Mouse (Mus musculus): Measurements from ENCODE around the gene Ahdc1. TPM values are rescaled to one million over a fixed set of nuclear protein-coding genes. Genes with fewer than 3 reads are reported as not detected.

The Ahdc1 gene
- total RNA-seq, 2 experiments from 2014 or later, result 88.6 to 96.3 TPM

- DNase-seq (ENCODE audit: low spot score in 2 of 2), result no peak
Measured at GRCm38 (mm10) chr4:133050837-133051549, 39.9 kb downstream of the Ahdc1 start.

DNA sequence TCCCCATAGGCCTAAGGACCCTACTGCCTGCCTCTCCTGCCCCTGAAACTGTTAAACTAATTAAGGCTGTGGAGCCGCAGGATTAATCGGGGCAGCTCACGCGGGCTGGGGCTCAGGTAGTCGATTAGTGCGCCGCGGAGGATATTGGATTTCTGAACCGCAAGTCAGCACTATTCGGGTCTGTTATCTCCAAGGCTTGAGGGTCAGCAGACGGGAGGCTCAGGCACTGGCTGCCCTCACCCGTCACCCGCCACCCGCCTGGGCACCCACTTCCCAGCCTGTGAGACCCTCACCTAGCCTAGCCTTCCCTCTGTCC is 40.4 kb downstream of the Ahdc1 start:
- DNase-seq (ENCODE audit: low spot score in 2 of 2), result no peak

DNA sequence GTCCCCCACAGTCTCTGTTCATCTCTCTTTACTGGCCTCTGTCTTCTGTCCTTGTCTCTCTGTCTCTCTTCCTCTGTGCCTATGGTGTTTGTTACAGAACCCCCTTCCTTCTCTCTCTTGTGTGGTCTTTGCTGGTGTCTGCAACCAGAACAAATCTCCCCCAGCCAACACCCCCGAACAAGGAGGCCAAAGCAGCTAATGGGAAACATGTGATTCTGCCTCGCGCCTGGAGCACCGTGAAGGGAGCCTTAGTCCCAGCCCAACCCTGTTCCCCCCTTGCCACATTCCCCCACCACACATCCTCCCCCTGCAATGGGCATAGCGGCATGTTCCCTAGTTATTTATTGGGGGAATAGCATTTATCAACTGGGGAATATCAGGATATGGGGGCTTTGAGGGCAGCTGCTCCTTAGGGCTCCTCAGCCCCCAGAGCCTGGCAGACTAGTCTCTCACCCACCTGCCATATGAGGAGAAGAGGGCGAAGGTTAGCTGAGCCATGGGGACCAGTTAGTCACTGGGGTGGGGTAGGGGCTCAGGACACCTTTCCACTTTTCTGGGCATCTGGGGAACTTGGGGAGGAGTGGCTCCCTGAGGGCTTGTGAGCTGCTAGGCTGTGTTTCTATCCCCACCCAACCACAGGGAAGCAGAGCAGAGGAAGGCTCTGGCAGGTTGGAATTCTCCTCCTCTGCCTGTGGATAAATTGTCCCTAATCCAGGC is 41.1 kb downstream of the Ahdc1 start:
- DNase-seq (ENCODE audit: low spot score in 2 of 2), result no peak

GRCm38 (mm10) chr4:133052995-133053572 is 42.0 kb downstream of the Ahdc1 start:
- DNase-seq (ENCODE audit: low spot score in 2 of 2), result no peak

GRCm38 (mm10) chr4:133054530-133054929 is 43.5 kb downstream of the Ahdc1 start:
- DNase-seq (ENCODE audit: low spot score in 2 of 2), result no peak

GRCm38 (mm10) chr4:133055163-133055951 is 44.3 kb downstream of the Ahdc1 start:
- DNase-seq (ENCODE audit: low spot score in 2 of 2), result no peak

DNA sequence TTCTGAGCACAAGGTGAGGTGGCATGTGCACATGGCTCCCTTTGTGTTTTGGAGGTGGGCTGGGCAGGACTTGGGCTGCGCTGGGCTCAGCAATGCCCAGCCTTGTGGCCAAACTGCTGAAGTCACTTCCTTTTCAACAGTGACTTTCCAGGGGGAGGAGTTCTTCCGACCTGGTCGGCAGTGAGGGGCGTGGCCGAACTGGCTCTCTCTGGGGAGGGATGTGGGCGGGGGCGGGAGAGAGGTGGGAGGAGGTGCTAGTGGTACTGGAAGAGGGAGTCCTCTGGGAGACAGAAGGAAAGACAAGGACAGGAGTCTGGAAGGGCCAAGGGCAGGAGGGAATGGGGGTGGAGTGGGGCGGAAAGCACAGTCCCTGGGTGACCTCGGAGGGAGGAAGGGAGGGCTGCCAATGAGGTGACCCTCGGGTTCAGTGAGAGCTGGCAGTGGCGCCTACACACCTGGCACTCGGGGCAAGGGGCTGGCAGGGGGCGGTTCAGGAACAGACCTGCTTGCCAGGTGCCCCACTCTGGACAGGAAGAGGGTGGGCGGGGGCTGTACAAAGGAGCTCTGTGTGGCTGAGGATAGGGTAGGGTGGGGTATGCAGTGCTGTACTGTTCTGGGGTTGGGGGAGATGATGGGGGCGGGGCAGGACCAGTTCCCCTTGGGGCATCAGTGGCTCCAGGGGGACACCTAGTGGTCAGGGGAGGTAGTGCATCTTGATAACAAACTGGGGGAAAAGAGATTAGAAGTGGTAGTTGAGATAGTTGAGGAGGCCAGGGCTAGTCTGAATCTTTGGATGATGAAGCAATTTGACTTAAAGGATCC is 45.2 kb downstream of the Ahdc1 start:
- peak; percentile 71 to 74 for DNase-seq (ENCODE audit: low spot score in 2 of 2)

- no peak for DNase-seq (ENCODE audit: low spot score in 2 of 2)
Measured at GRCm38 (mm10) chr4:133057389-133058122, 46.5 kb downstream of the Ahdc1 start.

GRCm38 (mm10) chr4:133058123-133058453 is 47.0 kb downstream of the Ahdc1 start:
- no peak for DNase-seq (ENCODE audit: low spot score in 2 of 2)

GRCm38 (mm10) chr4:133058513-133059480 is 47.7 kb downstream of the Ahdc1 start:
- no peak for DNase-seq (ENCODE audit: low spot score in 2 of 2)

- DNase-seq (ENCODE audit: low spot score in 2 of 2), result no peak
Measured at GRCm38 (mm10) chr4:133060702-133061101, 49.6 kb downstream of the Ahdc1 start.

DNA sequence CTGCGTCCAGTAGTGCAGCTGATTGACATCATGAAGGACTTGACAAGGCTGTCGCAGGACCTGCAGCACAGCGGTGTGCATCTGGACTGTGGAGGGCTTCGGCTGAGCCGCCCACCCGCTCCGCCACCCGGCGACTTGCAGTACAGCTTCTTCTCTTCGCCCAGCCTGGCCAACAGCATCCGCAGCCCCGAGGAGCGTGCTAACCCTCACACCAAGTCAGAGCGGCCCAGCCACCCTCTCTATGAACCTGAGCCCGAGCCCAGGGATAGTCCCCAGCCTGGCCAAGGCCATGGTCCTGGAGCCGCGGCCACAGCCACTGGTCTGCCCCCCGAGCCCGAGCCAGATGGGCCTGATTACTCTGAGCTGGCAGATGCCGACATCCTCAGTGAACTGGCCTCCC is 50.7 kb downstream of the Ahdc1 start:
- DNase-seq (ENCODE audit: low spot score in 2 of 2), result no peak

DNA sequence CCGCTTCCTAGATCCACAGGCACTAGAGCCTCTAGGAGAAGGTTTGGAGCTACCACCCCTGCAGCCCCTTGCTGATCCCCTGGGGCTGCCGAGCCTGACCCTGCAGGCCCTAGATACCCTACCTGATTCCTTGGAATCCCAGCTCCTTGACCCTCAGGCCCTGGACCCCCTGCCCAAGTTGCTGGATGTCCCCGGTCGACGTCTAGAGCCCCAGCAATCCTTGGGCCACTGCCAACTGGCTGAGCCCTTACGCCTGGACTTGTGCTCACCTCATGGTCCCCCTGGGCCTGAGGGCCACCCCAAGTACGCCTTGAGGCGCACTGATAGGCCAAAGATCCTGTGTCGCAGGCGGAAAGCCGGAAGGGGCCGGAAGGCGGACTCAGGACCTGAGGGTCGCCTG is 51.2 kb downstream of the Ahdc1 start:
- DNase-seq (ENCODE audit: low spot score in 2 of 2), result no peak

GRCm38 (mm10) chr4:133063203-133063602 is 52.1 kb downstream of the Ahdc1 start:
- DNase-seq (ENCODE audit: low spot score in 2 of 2), result no peak

GRCm38 (mm10) chr4:133063799-133064198 is 52.7 kb downstream of the Ahdc1 start:
- no peak for DNase-seq (ENCODE audit: low spot score in 2 of 2)

GRCm38 (mm10) chr4:133064791-133065190 is 53.7 kb downstream of the Ahdc1 start:
- no peak for DNase-seq (ENCODE audit: low spot score in 2 of 2)

DNA sequence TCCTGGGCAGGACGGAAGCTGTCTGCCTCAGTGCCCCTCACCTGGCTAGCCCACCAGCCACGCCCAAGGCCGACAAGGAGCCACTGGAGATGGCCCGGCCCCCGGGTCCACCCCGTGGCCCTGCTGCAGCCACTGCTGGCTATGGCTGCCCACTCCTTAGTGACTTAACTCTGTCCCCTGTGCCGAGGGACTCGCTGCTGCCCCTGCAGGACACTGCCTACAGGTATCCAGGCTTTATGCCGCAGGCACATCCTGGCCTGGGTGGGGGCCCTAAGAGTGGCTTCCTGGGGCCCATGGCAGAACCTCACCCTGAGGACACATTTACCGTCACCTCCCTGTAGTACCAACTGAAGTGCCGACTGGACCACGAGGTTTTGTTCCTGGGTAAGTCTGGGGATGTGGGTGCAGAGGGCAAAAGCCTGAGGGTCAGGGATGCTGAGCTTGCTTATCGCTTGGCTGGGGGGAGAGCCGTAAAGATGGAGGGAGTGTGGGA is 54.9 kb downstream of the Ahdc1 start:
- no peak for DNase-seq (ENCODE audit: low spot score in 2 of 2)

DNA sequence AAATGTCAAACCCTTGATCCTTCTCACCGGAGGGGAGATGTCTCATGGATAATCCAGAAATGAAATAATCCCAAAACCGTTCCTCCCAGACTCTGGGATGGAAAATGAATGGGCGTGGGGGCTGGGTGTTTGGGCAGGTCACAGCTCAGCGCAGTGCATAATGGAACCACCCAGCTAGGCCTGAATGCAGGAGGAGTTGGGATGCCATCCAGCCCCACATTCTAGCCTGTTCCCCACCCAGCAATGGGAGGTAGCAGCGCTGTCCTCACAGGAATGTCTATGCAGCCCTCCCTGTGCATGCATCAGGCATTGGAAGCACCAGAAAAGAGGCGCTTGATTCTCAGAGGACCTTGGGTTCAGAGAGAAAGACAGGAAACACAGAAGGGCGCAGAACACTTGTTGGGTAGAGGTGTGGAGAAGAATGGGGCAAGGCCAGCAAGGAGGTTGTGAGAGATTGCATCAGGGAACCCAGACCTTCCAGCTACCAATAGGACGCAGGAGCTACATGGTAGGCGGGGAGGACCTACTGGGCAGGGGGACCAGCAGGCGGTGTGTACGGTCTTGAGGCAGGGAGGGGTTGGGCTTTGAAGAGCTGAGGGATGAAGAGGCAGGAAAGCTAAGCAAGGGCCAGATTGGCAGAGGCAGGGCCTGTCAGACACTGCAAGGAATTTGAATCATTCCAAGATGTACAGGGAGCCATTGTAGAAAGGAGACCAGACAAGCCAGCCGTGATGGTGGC is 57.5 kb downstream of the Ahdc1 start:
- DNase-seq (ENCODE audit: low spot score in 2 of 2), result no peak
